Mouse (Mus musculus) right cerebral cortex, postnatal 36 days (tissue): ENCODE data around the gene Nkd2.

Experiments used
- DNase-seq, 2 experiments: peaks; one replicate each; pipeline ENCODE4 v3.0.0; 2022; ENCODE audit warnings: low spot score in 2 of 2, mixed read lengths in 1 of 2

Gene Nkd2

DNA sequence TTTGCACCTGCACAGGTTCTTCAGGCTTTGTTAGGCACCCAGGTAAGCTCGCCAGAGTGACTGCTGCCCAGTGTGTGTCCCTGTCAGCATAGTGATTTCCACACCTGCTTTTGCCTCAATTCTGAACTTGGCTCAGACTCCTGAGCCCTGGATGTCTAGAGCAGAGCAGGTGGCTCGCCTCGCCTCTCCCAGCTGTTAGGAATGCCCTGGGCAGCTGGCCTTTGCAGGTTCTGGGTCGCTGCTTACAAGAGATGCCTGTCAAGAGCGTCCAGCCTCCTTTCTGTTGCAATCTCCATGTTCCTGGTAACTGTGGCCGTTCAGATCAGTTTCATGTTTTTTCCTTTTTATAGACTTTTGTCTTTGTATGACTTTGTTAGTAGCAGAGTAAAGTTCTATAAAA is 31.1 kb downstream of the Nkd2 start:
- DNase-seq: no peak

DNA sequence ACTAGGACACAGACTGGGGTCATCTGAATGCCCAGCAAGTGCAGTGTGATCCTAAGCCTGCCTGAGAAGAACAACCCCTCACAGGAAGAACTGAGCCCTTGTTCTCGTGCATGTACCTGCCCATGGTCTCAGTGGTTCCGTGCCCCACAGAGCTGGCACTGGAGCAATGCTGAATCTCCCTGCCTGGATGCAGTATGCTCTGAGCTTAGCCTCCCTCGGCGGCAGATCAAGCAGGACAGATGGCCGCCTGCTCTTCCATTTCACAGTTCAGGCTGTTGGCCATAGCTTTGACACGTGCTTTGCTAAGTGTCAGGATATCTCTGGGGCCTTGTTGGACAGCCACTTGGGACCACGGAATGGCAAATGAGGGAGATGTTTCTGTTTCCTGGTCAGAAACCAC is 33.2 kb downstream of the Nkd2 start:
- DNase-seq: no peak

DNA sequence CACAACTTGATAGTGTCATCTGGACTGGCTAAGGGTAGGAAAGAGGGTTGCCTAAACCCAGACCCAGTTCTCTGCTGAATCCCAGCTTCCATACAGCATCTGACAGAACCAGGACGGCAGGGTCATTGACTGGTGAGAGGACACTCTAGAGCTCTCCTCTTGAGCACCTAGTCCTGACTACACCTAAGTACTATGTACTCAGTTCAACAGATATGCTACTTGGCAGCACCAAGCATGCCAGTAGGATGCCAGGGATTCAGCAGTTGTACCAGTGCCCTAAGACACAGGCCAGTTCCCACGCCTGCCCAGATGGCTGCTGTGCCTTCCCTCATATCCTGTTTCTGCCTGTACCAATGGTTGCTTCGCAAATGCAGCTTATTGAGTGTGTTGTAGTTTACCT is 34.5 kb downstream of the Nkd2 start:
- DNase-seq: no peak

DNA sequence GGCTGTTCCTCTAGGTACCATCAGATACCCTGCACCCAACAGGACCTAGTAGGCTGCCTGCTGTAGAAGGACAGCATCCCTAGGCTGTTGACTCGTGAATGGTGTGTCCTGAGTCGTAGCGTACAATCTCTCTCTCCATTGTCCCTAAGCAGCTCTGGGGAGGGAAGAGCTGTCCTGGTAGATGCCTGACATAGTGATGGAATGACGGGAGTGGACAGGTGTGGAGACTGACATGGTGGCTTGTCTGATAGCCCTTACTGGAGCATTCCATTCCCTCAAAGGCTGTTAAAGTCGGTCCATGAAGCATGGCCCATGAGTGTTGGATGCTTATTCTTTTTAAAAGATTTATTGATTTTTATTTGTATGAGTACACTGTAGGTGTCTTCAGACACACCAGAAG is 42.5 kb downstream of the Nkd2 start:
- DNase-seq: no peak

DNA sequence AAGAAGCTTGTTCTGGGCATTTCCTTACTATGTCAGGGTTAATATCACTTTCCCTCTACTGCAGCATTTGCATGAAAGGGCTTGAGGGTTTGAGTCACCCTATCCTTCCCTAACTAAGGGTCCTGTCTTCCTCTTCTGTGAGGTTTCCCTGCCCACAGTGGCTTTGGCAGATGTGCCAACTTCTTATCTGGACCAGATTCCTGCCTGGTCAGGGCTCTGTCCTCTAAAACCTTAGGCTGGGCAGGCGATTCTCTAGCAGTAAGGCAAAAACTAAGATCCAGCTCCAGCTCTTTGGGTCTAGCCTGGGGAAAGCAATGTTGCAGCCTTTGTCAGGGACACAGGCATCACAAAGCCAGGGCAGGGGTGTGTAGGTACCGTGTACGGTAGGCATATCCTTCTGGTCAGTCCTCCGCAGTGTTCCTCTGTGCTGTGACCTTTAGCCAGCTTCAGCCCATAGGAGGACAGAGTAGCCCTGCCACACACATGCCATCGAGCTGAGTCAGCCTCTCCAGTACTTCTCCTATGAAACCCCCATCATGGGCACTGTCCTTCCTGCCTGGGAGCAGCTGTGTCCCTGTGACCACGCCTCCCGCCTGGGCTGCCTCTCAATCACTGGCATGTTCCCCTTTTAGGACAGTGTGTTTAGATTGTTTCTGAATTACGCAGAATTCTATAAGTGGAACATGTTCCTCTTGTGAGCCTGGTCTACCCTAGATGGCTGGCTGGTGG is 43.8 kb downstream of the Nkd2 start:
- DNase-seq: peak in 1 of 2 experiments; percentile 7

DNA sequence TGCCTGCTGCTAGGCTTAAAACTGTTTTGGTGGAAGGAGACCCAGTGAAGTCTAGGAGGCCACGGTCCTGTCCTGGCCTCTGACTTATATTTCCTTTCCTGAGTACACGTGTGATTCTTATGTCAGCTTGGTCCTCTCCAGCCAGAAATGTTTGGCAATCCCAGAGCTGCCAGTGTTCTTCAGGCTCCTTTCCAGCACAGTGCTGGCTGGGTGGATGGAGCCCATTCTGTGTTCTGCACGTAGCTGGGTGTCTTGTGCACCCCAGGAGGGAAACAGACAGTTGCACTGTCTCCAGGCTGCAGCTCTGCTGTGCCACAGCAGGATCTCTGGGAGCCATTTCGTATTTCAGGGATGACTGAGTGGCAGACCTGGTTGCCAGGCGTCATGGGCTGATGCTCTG is 48.3 kb downstream of the Nkd2 start:
- no peak for DNase-seq

DNA sequence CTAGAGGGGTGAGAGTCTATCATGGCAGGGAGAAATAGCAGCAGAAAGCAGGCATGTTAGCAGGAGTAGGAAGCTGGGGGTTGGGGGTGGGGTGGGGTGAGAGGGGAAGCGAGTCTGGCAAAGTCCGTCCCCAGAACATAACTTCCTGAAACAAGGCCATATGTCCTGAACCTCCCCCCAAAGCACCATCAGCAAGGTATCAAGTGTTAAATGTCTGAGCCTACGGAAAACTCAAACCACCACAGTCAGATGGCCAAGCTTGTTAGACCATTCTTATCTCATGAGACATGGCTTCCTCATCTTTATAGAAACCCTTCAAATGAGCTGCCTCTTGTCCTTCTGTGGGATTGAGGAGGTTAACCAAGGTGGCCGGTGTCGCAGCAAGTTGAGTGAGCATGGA is 54.3 kb downstream of the Nkd2 start:
- DNase-seq: no peak

DNA sequence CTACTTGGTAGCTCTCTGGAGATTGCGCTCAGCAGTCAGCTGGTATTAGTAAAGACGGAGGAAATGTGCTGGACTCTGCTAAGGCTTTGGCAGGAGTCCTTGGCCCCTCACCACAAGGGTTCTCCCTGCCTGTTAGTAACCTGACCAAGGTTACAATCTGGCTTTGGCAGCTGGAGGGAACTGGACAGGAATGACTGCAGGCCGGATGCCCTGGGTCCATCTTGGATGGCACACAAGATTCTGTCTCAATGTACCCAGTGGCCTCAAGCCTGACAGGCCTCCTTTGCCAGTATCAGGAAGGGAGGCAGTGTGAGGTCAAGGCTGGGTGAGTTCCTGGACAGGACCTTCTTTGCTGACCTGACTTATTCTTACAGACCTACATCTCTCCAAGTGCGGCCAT is 55.3 kb downstream of the Nkd2 start:
- DNase-seq: no peak

DNA sequence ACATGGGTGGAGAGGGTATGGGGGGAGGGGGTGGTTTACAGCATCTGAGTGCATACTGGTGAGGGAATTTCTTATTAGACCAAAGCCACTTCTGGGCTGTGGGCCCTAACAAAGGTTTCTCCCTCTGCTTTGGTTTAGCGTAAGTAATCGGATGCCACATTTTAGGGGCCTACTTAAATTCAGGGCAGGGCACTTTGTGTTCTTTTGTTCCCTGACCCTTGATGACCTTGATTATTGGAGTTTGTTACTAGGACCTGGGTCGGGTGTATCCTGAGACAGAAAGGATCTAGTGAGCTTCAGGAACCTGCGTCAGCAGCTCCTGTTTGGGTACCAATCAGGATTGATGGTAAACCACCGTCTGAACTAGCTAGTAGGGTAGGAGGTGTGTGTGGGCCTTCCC is 64.9 kb downstream of the Nkd2 start:
- no peak for DNase-seq

DNA sequence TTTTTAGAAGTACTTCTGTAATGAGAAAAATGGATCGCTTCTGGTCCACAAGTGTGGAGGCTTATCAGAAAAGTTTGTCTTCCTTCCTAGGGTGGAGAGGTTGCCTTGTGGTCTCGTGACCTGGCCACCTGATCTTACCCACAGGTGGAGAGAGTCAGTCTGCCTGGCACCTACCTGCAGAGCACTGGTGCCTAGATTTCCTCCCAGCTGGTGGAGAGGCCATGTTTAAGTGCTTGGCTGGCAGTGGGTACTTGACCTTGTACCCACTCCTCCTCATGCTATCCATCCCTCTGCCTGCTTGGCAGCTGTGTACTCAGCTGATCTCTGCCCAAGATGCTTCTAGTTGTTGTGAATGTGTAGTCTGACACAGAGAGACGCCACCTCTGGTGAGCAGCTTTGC is 69.9 kb downstream of the Nkd2 start:
- no peak for DNase-seq

DNA sequence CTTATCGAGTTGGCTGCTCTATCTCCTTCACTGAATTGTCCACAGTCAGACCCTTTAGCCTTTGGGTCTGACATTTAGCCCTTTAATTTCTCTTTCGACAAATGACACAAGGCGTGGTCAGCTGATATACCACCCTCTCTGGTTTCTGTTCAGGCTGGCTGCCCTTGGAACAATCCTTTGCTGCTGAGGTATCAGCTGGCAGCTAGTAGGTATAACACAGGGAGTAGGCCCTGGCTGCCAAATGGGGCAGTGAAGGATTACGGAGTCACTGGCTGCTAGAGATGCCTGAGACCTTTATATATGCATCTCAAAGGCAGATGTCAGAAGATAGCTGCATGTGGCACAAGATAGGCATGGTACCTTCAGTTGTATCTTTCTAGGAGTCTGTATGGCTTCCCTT is 71.6 kb downstream of the Nkd2 start:
- no peak for DNase-seq

DNA sequence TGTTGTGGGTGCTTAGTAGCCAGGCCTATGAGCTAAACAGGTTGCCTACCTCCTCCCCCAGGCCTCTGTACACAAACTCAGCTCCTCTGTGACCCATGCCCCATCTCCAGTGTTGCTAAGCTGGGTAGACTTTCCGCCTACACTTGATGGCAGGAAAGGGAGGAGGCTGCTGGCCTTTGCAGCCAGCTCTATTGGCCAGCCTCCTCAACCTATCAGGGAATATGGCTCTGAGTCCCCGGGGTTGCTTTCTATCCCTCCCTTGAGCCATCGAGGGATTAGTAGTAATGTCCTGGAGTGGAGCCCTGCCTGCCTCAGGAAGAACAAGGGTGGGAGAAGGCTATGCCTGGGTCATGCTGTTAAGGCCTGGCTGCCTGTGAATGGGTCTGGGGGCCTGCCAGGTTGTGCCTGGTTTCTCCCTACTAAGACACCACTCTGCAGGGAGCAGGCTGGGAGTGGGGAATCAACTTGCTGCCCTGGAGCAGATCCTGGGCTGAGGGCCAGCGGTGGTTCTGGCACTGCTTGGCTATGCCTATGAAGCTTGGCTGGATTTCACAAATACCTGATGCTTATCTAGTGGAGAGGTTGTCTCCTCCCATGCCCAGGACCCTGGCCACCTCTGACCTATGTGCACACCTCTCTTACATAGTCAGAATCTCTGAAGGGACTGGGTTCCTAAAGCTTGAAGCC is 73.8 kb downstream of the Nkd2 start:
- no peak for DNase-seq

DNA sequence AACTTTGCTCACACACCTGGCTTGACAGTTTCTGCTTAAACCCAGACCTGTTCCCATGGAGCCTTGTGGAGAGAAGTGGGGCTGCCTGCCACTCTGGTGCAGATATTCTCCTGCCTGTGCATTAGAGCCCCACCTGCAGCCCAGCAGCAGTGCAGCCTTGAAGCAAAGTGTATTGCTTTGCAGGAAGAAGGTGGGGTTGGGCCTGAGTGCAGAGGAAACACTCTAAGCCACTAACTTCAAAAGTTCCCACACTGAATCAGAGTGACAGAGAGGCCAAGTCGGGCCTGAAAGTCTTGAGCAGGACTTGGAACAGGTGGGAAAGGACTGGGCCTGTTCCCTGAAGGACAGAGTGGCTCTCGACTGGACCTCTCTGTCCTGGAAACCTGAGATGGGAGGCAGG is 74.8 kb downstream of the Nkd2 start:
- DNase-seq: no peak

DNA sequence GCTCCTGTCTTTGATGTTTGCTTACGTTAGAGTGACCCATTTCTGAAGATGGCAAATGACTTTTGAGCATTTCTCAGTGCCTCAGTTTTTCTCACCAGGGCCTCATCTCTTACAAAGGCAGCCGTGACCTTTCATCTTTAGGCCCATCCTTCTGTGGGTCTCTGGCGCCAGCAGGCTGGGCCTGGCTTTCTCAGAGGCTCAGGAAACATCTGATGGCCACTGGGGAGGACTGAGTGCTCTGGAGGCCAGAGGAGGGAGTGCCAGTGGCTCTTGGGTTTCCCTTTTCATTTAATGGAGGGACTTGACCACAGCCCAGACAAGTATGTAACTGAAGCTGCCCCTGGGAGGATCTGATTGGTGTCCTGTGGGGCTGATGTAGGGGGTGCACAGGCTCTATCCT is 76.3 kb downstream of the Nkd2 start:
- DNase-seq: no peak

DNA sequence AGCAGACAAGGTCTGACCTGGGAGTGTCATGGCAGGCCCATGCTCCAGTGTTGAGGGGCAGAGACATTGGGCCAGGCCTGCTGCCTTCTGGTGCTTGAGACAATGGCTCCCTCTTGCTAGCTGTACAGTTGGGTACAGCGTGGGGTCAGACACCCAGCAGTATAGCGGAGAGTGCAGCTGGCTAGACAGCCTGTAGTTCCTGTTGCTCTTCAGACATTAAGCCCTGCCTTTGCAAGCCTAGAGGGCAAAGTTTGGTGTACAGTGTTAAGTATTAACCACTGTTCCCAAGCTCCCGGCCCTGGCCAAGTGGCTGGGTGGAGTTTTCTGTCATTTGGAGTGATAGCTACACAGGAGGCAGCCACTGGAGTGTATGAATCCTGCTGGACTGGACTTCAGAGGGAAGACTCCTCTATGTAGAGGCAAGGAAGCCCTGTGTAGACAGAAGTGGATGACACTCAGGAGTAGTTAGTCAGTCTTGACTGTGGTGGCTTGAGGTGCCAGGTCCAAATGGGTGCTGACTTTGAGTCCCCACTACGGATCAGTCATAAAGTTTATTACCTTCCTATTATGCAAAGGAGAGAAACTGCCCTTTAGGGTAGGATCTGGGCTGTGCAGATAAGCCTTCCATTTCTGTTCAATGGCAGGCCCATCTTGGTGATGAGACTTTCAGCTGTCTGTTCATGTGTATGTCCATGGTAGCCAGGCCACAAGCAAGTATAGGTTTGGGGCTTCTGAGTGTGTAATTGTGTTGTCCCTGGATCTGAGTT is 77.3 kb downstream of the Nkd2 start:
- DNase-seq: no peak
